ENCODE assay signal across 8 mouse cellular contexts in genomic region chr5:29478208-29479197, GRCm38 (mm10). TPM values are rescaled to one million over a fixed set of nuclear protein-coding genes. Genes with fewer than 3 reads are reported as not detected.
DNase-seq lines count a peak whose midpoint lies in the region; ATAC-seq lines count a peak whose summit lies in the region.

Gene Mnx1, minus strand, starts transcription at chr5:29478470.

- no peaks in the 10 kb centered on the region for H3K9me3 ChIP-seq in heart, embryonic 11.5 days (replicated peaks; ENCODE audit: control insufficient read depth, low read length)
- no peaks in the 10 kb centered on the region for H3K9me3 ChIP-seq in hindbrain, embryonic 11.5 days (ENCODE audit: control insufficient read depth, low read length)
- H3K9me3 ChIP-seq in midbrain, embryonic 14.5 days (ENCODE audit: control insufficient read depth, low read length) = no peaks in the 10 kb centered on the region

- no peak within 1 kb of the TSS for H3K9ac ChIP-seq in heart, embryonic 11.5 days (ENCODE audit: low read depth, low read length)
- no peak within 1 kb of the TSS for H3K9ac ChIP-seq in hindbrain, embryonic 11.5 days (ENCODE audit: low read depth, low read length)
- no peak within 1 kb of the TSS for H3K9ac ChIP-seq in midbrain, embryonic 14.5 days (replicated peaks; ENCODE audit: low read length)

- peak within 1 kb of the TSS; percentile 31 for H3K4me3 ChIP-seq in heart, embryonic 11.5 days (ENCODE audit: low read depth, low read length)
- peak within 1 kb of the TSS; percentile 13 for H3K4me3 ChIP-seq in hindbrain, embryonic 11.5 days (ENCODE audit: low read depth, low read length)
- H3K4me3 ChIP-seq in midbrain, embryonic 14.5 days (replicated peaks; ENCODE audit: low read depth, low read length) = peak within 1 kb of the TSS; percentile 26

- under 1% methylated on average over 65 of the region's 65 CpGs for WGBS in heart, embryonic 11.5 days (ENCODE audit: insufficient replicate concordance)
- WGBS in hindbrain, embryonic 11.5 days = under 1% methylated on average over 65 of the region's 65 CpGs
- WGBS in midbrain, embryonic 14.5 days = under 1% methylated on average over 65 of the region's 65 CpGs

- no peak within 1 kb of the TSS for H3K27ac ChIP-seq in heart, embryonic 11.5 days (ENCODE audit: low read depth, low read length)
- H3K27ac ChIP-seq in hindbrain, embryonic 11.5 days (ENCODE audit: low read depth, low read length) = 0 out of 2 replicates have a peak within 1 kb of the TSS, but pooled peaks have one; percentile 4
- H3K27ac ChIP-seq in midbrain, embryonic 14.5 days (replicated peaks; ENCODE audit: low read depth, low read length) = no peak within 1 kb of the TSS

- H3K4me1 ChIP-seq in heart, embryonic 11.5 days (ENCODE audit: control insufficient read depth, insufficient read depth, low read length) = peaks cover 8% of the 10 kb centered on the region
- peaks cover 7% of the 10 kb centered on the region; the same call in 1 of the 2 replicates for H3K4me1 ChIP-seq in hindbrain, embryonic 11.5 days (replicated peaks; ENCODE audit: control insufficient read depth, insufficient read depth, low read length)
- no peaks in the 10 kb centered on the region for H3K4me1 ChIP-seq in midbrain, embryonic 14.5 days (ENCODE audit: control insufficient read depth, insufficient read depth, low read length)

- H3K36me3 ChIP-seq in heart, embryonic 11.5 days (ENCODE audit: control insufficient read depth, insufficient read depth, low read length) = no peaks in the 10 kb centered on the region
- H3K36me3 ChIP-seq in hindbrain, embryonic 11.5 days (ENCODE audit: control insufficient read depth, insufficient read depth, low read length) = no peaks in the 10 kb centered on the region
- no peaks in the 10 kb centered on the region for H3K36me3 ChIP-seq in midbrain, embryonic 14.5 days (ENCODE audit: control insufficient read depth, insufficient read depth, low read length)

- peak; percentile 33 for ATAC-seq in heart, embryonic 11.5 days (replicated peaks; ENCODE audit: insufficient number of reproducible peaks, low FRiP score, low TSS enrichment)
- ATAC-seq in hindbrain, embryonic 11.5 days (ENCODE audit: low FRiP score) = peak; percentile 56
- ATAC-seq in midbrain, embryonic 14.5 days (ENCODE audit: low FRiP score, low TSS enrichment) = no peak

- DNase-seq in heart, postnatal 14 days = no peak
- peak; percentile 87 for DNase-seq in R1 (ENCODE audit: low read depth, low spot score)
- DNase-seq in hindbrain, embryonic 11.5 days (ENCODE audit: low spot score) = peak; percentile 70
- no peak for DNase-seq in midbrain, embryonic 14.5 days
- no peak for DNase-seq in frontal cortex, postnatal 36 days (ENCODE audit: low spot score in 2 of 2)
- DNase-seq in urinary bladder, postnatal 4 days (ENCODE audit: low spot score in 2 of 2) = no peak
- DNase-seq in spleen, postnatal 10 days (ENCODE audit: low spot score in 2 of 2) = no peak

- intact Hi-C loops in heart, postnatal 14 days (cut with DNase I) = loop anchor here (5.0 kb wide), 1 partner anchor 91 kb away; no protein-coding TSS in a partner anchor

- H3K4me2 ChIP-seq in heart, embryonic 11.5 days = peak within 1 kb of the TSS; percentile 69
- H3K4me2 ChIP-seq in hindbrain, embryonic 11.5 days (replicated peaks; ENCODE audit: low read depth, low read length) = peak within 1 kb of the TSS; percentile 25
- peak within 1 kb of the TSS; percentile 51 for H3K4me2 ChIP-seq in midbrain, embryonic 14.5 days (ENCODE audit: low read length)

- H3K27me3 ChIP-seq in heart, embryonic 11.5 days (ENCODE audit: control insufficient read depth, insufficient read depth, low read length) = peaks cover 98% of the 10 kb centered on the region
- H3K27me3 ChIP-seq in hindbrain, embryonic 11.5 days (ENCODE audit: control insufficient read depth, insufficient read depth, low read length) = peaks cover 100% of the 10 kb centered on the region
- peaks cover 99% of the 10 kb centered on the region for H3K27me3 ChIP-seq in midbrain, embryonic 14.5 days (ENCODE audit: control insufficient read depth, insufficient read depth, low read length)

RNA-seq across cellular contexts. Expression of gene Mnx1, which starts in this region (rescaled TPM):
- not detected in 2 replicates for polyA plus RNA-seq in heart, embryonic 11.5 days (2014; fragmentation: Nextera tagmentation; extraction: Ambion mirVana)
- total RNA-seq in heart, postnatal 14 days (2021) = not detected
- 0.32 and 0.74 TPM in 2 replicates for polyA plus RNA-seq in hindbrain, embryonic 11.5 days (2014; fragmentation: Nextera tagmentation; extraction: Ambion mirVana)
- polyA plus RNA-seq in midbrain, embryonic 14.5 days (2014; fragmentation: Nextera tagmentation; extraction: Ambion mirVana) = not detected in 2 replicates

Comparison
In these comparisons a context has a peak if more than half of its experiments do, and no peak if none do; other contexts are left out.
1. Peak in ATAC-seq, H3K4me3 ChIP-seq and H3K4me2 ChIP-seq in heart, embryonic 11.5 days; RNA of the gene not detected or under 1 TPM.
2. Peak in DNase-seq, ATAC-seq, H3K4me3 ChIP-seq, H3K27ac ChIP-seq and H3K4me2 ChIP-seq in hindbrain, embryonic 11.5 days; RNA of the gene not detected or under 1 TPM.